Mouse (Mus musculus) CH12.LX (cell line): Measurements from ENCODE around the gene Sema3g. TPM values are rescaled to one million over a fixed set of nuclear protein-coding genes. Genes with fewer than 3 reads are reported as not detected.

Experiments used
- DNase-seq: peaks from one replicate; pipeline ENCODE4 v3.0.0-alpha.2; 2013; ENCODE audit errors: extremely low read depth
- H3K27ac ChIP-seq: 2 replicates; pipeline ENCODE4 v1.5.1; 2012; ENCODE audit warnings: low read depth, mild to moderate bottlenecking, control low read depth, moderate library complexity; ENCODE audit not compliant: insufficient read depth
- H3K27me3 ChIP-seq: replicated peaks from 2 replicates; pipeline ENCODE3; 2012; ENCODE audit warnings: inconsistent platforms
- H3K36me3 ChIP-seq, 2 experiments: replicated peaks in 1 of 2; 2 replicates each; pipeline versions ENCODE3 to v1.6.1; 2012; ENCODE audit warnings: inconsistent platforms in 1 of 2, low read length in 1 of 2, mild to moderate bottlenecking in 1 of 2, mixed read lengths in 1 of 2, moderate library complexity in 1 of 2; ENCODE audit not compliant: control insufficient read depth in 1 of 2, insufficient read depth in 1 of 2
- H3K4me1 ChIP-seq, 2 experiments: 2 replicates each; pipeline ENCODE4 v1.6.1; 2012; ENCODE audit warnings: inconsistent platforms in 1 of 2, moderate library complexity in 1 of 2; ENCODE audit not compliant: insufficient read depth in 2 of 2, control insufficient read depth in 1 of 2
- H3K4me2 ChIP-seq: 2 replicates; pipeline ENCODE4 v1.6.1; 2012; ENCODE audit warnings: low read depth, mild to moderate bottlenecking, control low read depth; ENCODE audit not compliant: poor library complexity, insufficient read depth, severe bottlenecking
- H3K4me3 ChIP-seq, 3 experiments: fragments of 150-350 bp in 1 of 3; sonication (generic) in 1 of 3; replicated peaks in 1 of 3; 2 replicates each; pipeline versions ENCODE3 to v1.5.1; 2011 to 2012; ENCODE audit warnings: low read depth in 2 of 3, low read length in 2 of 3, mild to moderate bottlenecking in 2 of 3, moderate library complexity in 2 of 3, control low read depth in 1 of 3, improper control_type of control experiment in 1 of 3, inconsistent platforms in 1 of 3, mixed read lengths in 1 of 3; ENCODE audit not compliant: poor library complexity in 1 of 3
- H3K79me2 ChIP-seq: replicated peaks from 2 replicates; pipeline ENCODE4 v1.6.1; 2012; ENCODE audit warnings: mild to moderate bottlenecking, moderate library complexity; ENCODE audit not compliant: control insufficient read depth, poor library complexity, insufficient read depth, severe bottlenecking; ENCODE audit errors: extremely low read depth
- H3K9ac ChIP-seq: 2 replicates; pipeline ENCODE4 v1.6.1; 2012; ENCODE audit warnings: low read depth, mild to moderate bottlenecking, control low read depth, moderate library complexity; ENCODE audit not compliant: insufficient read depth
- H3K9me3 ChIP-seq: replicated peaks from 2 replicates; pipeline ENCODE3; 2012; ENCODE audit warnings: low read length, inconsistent platforms, mixed read lengths
- BHLHE40 ChIP-seq: IDR thresholded peaks from 2 replicates; pipeline ENCODE4 v1.6.1; 2011; ENCODE audit warnings: mild to moderate bottlenecking, low read depth, low read length, improper control_type of control experiment
- CHD1 ChIP-seq: IDR thresholded peaks from 2 replicates; pipeline ENCODE4 v1.6.1; 2012; ENCODE audit warnings: low read depth, low read length, improper control_type of control experiment, inconsistent platforms
- CTCF ChIP-seq, 2 experiments: IDR thresholded peaks in 1 of 2; conservative IDR thresholded peaks in 1 of 2; 2 replicates each; pipeline ENCODE4 v1.5.1; 2011 to 2012; ENCODE audit warnings: low read depth in 2 of 2, low read length in 2 of 2, improper control_type of control experiment in 1 of 2, inconsistent platforms in 1 of 2, mild to moderate bottlenecking in 1 of 2, moderate library complexity in 1 of 2
- ELF1 ChIP-seq: IDR thresholded peaks from 2 replicates; pipeline ENCODE4 v1.6.1; 2014; ENCODE audit warnings: low read depth, mild to moderate bottlenecking, inconsistent platforms, low read length, improper control_type of control experiment
- EP300 ChIP-seq: IDR thresholded peaks from 2 replicates; pipeline ENCODE4 v1.6.1; 2011; ENCODE audit warnings: low read length, improper control_type of control experiment
- GABPA ChIP-seq: IDR thresholded peaks from 2 replicates; pipeline ENCODE4 v1.6.1; 2012; ENCODE audit warnings: low read depth, low read length, improper control_type of control experiment, inconsistent platforms; ENCODE audit not compliant: insufficient replicate concordance
- JUN ChIP-seq: IDR thresholded peaks from 2 replicates; pipeline ENCODE4 v1.6.1; 2011; ENCODE audit warnings: low read depth, mild to moderate bottlenecking, low read length, improper control_type of control experiment, moderate library complexity; ENCODE audit not compliant: insufficient read depth
- KAT2A ChIP-seq: IDR thresholded peaks from 2 replicates; pipeline ENCODE4 v1.6.1; 2012; ENCODE audit warnings: low read length, improper control_type of control experiment, inconsistent platforms; ENCODE audit not compliant: insufficient replicate concordance
- MAZ ChIP-seq: IDR thresholded peaks from 2 replicates; pipeline ENCODE4 v1.6.1; 2012; ENCODE audit warnings: low read depth, mild to moderate bottlenecking, inconsistent platforms, low read length, improper control_type of control experiment, moderate library complexity
- MEF2A ChIP-seq: IDR thresholded peaks from 2 replicates; pipeline ENCODE4 v1.6.1; 2014; ENCODE audit warnings: low read depth, mild to moderate bottlenecking, inconsistent platforms, low read length, improper control_type of control experiment, borderline replicate concordance
- MXI1 ChIP-seq: IDR thresholded peaks from 2 replicates; pipeline ENCODE4 v1.6.1; 2011; ENCODE audit warnings: mild to moderate bottlenecking, low read depth, low read length, improper control_type of control experiment
- MYC ChIP-seq: IDR thresholded peaks from 2 replicates; pipeline ENCODE4 v1.6.1; 2011; ENCODE audit warnings: low read depth, mild to moderate bottlenecking, improper control_type of control experiment, low read length
- NELFE ChIP-seq: IDR thresholded peaks from 2 replicates; pipeline ENCODE4 v1.6.1; 2011; ENCODE audit warnings: low read depth, low read length, improper control_type of control experiment
- POLR2A ChIP-seq: IDR thresholded peaks from 2 replicates; pipeline ENCODE4 v1.6.1; 2011; ENCODE audit warnings: low read depth, mild to moderate bottlenecking, improper control_type of control experiment, low read length
- RCOR1 ChIP-seq: conservative IDR thresholded peaks from 2 replicates; pipeline ENCODE4 v1.6.1; 2012; ENCODE audit warnings: low read depth, mild to moderate bottlenecking, inconsistent platforms, low read length, improper control_type of control experiment
- TBP ChIP-seq: conservative IDR thresholded peaks from 2 replicates; pipeline ENCODE4 v1.6.1; 2011; ENCODE audit warnings: low read depth, low read length, improper control_type of control experiment
- TCF12 ChIP-seq: IDR thresholded peaks from 2 replicates; pipeline ENCODE4 v1.6.1; 2014; ENCODE audit warnings: low read depth, mild to moderate bottlenecking, inconsistent platforms, low read length, improper control_type of control experiment
- USF1 ChIP-seq: IDR thresholded peaks from 2 replicates; pipeline ENCODE4 v1.6.1; 2014; ENCODE audit warnings: low read depth, mild to moderate bottlenecking, inconsistent platforms, low read length, improper control_type of control experiment
- ZNF384 ChIP-seq: IDR thresholded peaks from 2 replicates; pipeline ENCODE4 v1.6.1; 2012; ENCODE audit warnings: low read depth, low read length, improper control_type of control experiment, inconsistent platforms
- dilution Hi-C: fragments of 300-500 bp; cut with MboI; formaldehyde crosslinking; loops from 2 replicates; pipeline ENCODE4 v1.14.3; 2020; ENCODE audit warnings: low sequenced_read_pairs; ENCODE audit not compliant: extremely low pct_unique_long_range_greater_than_20kb, extremely low pct_ligation_motif_present
- in situ Hi-C: fragments of 300-500 bp; cut with MboI; formaldehyde crosslinking; loops from 3 replicates; pipeline ENCODE4 v1.14.3; 2019; ENCODE audit warnings: low sequenced_read_pairs, low pct_ligation_motif_present, low pct_unique_long_range_greater_than_20kb, mixed read lengths
- polyA plus RNA-seq: library from polyadenylated mRNA; unstranded; fragments of >175 nt; gene quantifications from 2 replicates; pipeline ENCODE4 v1.2.1, GENCODE M21; 2012; ENCODE audit warnings: low read depth; ENCODE audit not compliant: insufficient read length
- total RNA-seq, 2 experiments: library from RNA; depleted of rRNA; stranded (reverse); fragments of 300-350 nt in 1 of 2; fragments of >200 nt in 1 of 2; gene quantifications; 2 replicates each; pipeline ENCODE4 v1.2.3; 2012 to 2014

Gene Sema3g
- total and polyA plus RNA-seq, 3 experiments = 0.36 to 1.1 (median 0.94) TPM

DNA sequence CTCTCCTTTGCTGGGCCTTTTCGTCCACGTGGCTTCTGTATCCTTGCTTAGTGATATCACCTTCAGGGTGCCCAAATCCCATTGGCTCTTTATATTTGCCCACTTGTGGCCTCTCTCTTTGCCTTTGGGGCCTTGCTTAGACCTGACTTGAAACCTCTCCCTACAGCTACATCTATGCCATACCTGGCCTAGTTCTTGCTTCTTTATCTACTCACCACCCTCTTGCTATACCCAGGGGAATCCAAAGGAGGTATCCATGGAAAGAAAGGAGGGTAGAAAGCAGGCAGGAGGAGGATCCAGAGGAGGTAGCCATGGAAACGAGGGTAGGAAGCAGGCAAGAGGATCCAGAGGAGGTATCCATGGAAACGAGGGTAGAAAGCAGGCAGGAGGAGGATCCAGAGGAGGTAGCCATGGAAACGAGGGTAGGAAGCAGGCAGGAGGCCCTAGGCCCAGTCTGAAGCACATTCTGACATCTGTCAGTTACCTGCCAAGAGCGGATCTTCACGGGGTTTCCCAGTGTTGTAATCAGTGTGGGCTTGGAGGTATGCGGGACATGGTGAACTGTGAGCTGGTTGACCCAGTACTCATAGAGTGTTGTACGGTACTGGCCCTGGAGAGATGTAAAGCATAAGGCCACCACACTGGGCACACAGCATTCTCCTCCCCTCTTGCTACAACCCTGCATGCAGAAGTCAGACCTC, 50.8 kb downstream of the Sema3g start:
- Histone ChIP-seq H3K79me2 (no peaks in the 10 kb centered on the region), H3K4me2 (no peak overlapping the region), H3K27ac (no peak overlapping the region), H3K36me3 (peaks cover 0 to 8% of the 10 kb centered on the region in 2 experiments), H3K27me3 (no peaks in the 10 kb centered on the region), H3K9me3 (no peaks in the 10 kb centered on the region), H3K9ac (no peak overlapping the region), H3K4me1 (peaks cover 0 to 6% of the 10 kb centered on the region in 2 experiments; a peak in 3 of 4 replicates), H3K4me3 (no peak overlapping the region)
- in situ Hi-C loops (no loop called here), dilution Hi-C loops (no loop called here)
- no peak for DNase-seq
- TF ChIP-seq ELF1 (no peak), ZNF384 (no peak), KAT2A (no peak)

DNA sequence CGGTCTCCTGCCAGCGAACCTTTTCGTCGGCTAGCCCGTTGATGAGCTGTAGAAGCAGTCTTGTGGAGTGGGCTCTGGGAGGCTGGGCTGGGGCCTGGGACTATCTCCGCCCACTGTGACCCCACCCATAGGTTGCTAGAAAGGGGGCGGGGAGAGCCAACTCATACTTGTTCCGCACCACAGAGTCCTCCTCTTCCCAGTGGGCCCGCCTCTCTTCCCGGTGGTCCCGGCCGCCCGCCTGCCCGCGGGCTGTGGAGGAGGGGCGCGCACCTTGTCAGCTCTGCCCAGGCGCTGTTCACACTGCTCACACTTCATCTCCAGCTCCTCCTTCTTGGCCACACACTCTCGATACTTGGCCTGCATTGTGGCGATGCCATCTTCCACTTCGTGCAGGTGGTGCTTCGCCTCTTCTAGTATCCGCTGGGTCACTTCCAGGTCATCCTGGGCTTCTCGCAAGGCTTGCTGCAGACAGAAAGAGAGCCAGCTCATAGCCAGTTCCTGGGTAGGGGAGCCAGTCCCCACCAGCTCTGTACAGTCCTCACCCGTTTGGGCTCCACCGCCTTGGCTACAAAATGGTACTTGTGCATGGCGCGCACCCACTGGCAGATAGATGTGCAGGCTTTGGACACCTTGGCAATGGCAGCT, 51.9 kb downstream of the Sema3g start:
- Histone ChIP-seq H3K79me2 (no peaks in the 10 kb centered on the region), H3K4me1 (peaks cover 0 to 6% of the 10 kb centered on the region in 2 experiments; a peak in 3 of 4 replicates), H3K9me3 (no peaks in the 10 kb centered on the region), H3K27ac (no peak overlapping the region), H3K4me2 (no peak overlapping the region), H3K4me3 (no peak overlapping the region), H3K36me3 (no peaks in the 10 kb centered on the region), H3K9ac (no peak overlapping the region), H3K27me3 (no peaks in the 10 kb centered on the region)
- no peak for TF ChIP-seq RCOR1
- no peak for TF ChIP-seq MEF2A
- TF ChIP-seq TBP = no peak
- TF ChIP-seq BHLHE40 = no peak
- TF ChIP-seq MXI1 = no peak
- TF ChIP-seq KAT2A = no peak
- no peak for TF ChIP-seq GABPA
- TF ChIP-seq POLR2A = no peak
- TF ChIP-seq EP300 = no peak
- TF ChIP-seq MAZ = no peak
- TF ChIP-seq CTCF (conservative IDR thresholded peaks at IDR 0.05 in 1 of 2, IDR thresholded peaks at IDR 0.05 in 1 of 2; ENCODE audit: low read depth in 2 of 2, low read length in 2 of 2) = no peak
- TF ChIP-seq NELFE = no peak
- TF ChIP-seq CHD1 = no peak
- no peak for TF ChIP-seq JUN
- no peak for TF ChIP-seq USF1
- no peak for TF ChIP-seq TCF12
- no peak for TF ChIP-seq MYC
- in situ Hi-C loops = loop anchor here (5.0 kb wide), 2 partner anchors 48 to 193 kb away; no protein-coding TSS in a partner anchor
- dilution Hi-C loops = no loop called here
- DNase-seq = no peak
